Mouse (Mus musculus) embryonic fibroblast, embryonic 13.5 days (primary cell): Measurements from ENCODE around the gene Ncaph2.

Source experiments
- CTCF ChIP-seq: IDR thresholded peaks from 2 replicates; pipeline ENCODE4 v1.5.1; 2011; ENCODE audit warnings: mild to moderate bottlenecking, control low read depth, low read length, moderate library complexity, borderline replicate concordance; ENCODE audit not compliant: insufficient read depth
- POLR2A ChIP-seq: IDR thresholded peaks from 2 replicates; pipeline ENCODE4 v1.6.1; 2011; ENCODE audit warnings: low read depth, mild to moderate bottlenecking, control low read depth, low read length, moderate library complexity

DNA sequence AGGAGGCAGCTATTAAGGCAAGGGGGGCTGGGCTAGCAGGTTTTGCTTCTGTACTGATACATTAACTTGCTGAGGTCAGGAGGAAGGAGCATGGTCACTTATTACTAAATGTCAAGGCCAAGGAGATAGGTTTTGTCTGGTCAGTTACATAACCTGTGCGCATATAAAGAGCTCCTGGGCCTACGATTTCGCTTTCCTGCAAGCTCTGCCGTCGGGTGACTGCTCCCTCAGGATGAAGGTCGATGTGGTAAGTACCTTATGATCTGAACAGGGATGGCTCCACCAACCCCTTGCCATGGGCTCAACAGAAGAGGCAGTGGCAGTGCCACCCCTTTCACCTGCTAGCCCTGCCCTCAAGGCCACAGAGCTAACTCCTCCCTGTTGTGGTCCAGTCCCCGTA, 21.2 kb upstream of the Ncaph2 start, which contains the start of gene Miox:
- TF ChIP-seq POLR2A (no peak), CTCF (no peak)
